Mouse (Mus musculus) MEL (cell line): Measurements from ENCODE around the gene Dlgap1. TPM values are rescaled to one million over a fixed set of nuclear protein-coding genes. Genes with fewer than 3 reads are reported as not detected.

Source experiments
- DNase-seq: peaks from one replicate; pipeline ENCODE4 v3.0.0; 2011; ENCODE audit warnings: low read depth, low spot score
- H3K27ac ChIP-seq: 2 replicates; pipeline ENCODE4 v1.5.1; 2012; ENCODE audit warnings: low read depth, mild to moderate bottlenecking, control low read depth, low read length, moderate library complexity; ENCODE audit not compliant: control insufficient read depth
- H3K27me3 ChIP-seq, 2 experiments: fragments of 150-350 bp in 1 of 2; sonication (generic) in 1 of 2; 2 replicates each; pipeline ENCODE4 v1.6.1; 2012; ENCODE audit warnings: low read length in 2 of 2, mild to moderate bottlenecking in 2 of 2, improper control_type of control experiment in 1 of 2, moderate library complexity in 1 of 2; ENCODE audit not compliant: insufficient read depth in 2 of 2, control insufficient read depth in 1 of 2
- H3K36me3 ChIP-seq, 2 experiments: 2 replicates each; pipeline ENCODE4 v1.6.1; 2012 to 2014; ENCODE audit warnings: low read length in 2 of 2, improper control_type of control experiment in 1 of 2, inconsistent platforms in 1 of 2, mild to moderate bottlenecking in 1 of 2; ENCODE audit not compliant: insufficient read depth in 2 of 2, control insufficient read depth in 1 of 2
- H3K4me1 ChIP-seq, 2 experiments: fragments of 150-350 bp in 1 of 2; sonication (generic) in 1 of 2; 2 replicates each; pipeline ENCODE4 v1.6.1; 2012; ENCODE audit warnings: low read length in 2 of 2, improper control_type of control experiment in 1 of 2, mild to moderate bottlenecking in 1 of 2; ENCODE audit not compliant: insufficient read depth in 2 of 2, control insufficient read depth in 1 of 2
- H3K4me3 ChIP-seq, 2 experiments: fragments of 150-350 bp in 1 of 2; sonication (generic) in 1 of 2; 2 replicates each; pipeline ENCODE4 v1.5.1; 2012; ENCODE audit warnings: low read depth in 2 of 2, low read length in 2 of 2, mild to moderate bottlenecking in 2 of 2, moderate library complexity in 2 of 2, control low read depth in 1 of 2, improper control_type of control experiment in 1 of 2; ENCODE audit not compliant: control insufficient read depth in 1 of 2, insufficient read depth in 1 of 2
- H3K79me2 ChIP-seq: 2 replicates; pipeline ENCODE4 v1.6.1; 2012; ENCODE audit warnings: mild to moderate bottlenecking, low read length, moderate library complexity; ENCODE audit not compliant: control insufficient read depth, poor library complexity, insufficient read depth
- H3K9ac ChIP-seq: 2 replicates; pipeline ENCODE4 v1.6.1; 2012; ENCODE audit warnings: low read depth, mild to moderate bottlenecking, control low read depth, low read length, moderate library complexity; ENCODE audit not compliant: control insufficient read depth, poor library complexity, severe bottlenecking
- H3K9me3 ChIP-seq: fragments of 150-350 bp; sonication (generic); replicated peaks from 2 replicates; pipeline ENCODE4 v1.6.1; 2012; ENCODE audit warnings: mild to moderate bottlenecking, low read length, improper control_type of control experiment, moderate library complexity; ENCODE audit not compliant: insufficient read depth
- BHLHE40 ChIP-seq: IDR thresholded peaks from 2 replicates; pipeline ENCODE4 v1.6.1; 2012; ENCODE audit warnings: low read depth, mild to moderate bottlenecking, inconsistent platforms, low read length, improper control_type of control experiment, borderline replicate concordance
- CHD1 ChIP-seq: IDR thresholded peaks from 2 replicates; pipeline ENCODE4 v1.6.1; 2012; ENCODE audit warnings: low read depth, mild to moderate bottlenecking, inconsistent platforms, low read length, improper control_type of control experiment
- E2F4 ChIP-seq: IDR thresholded peaks from 2 replicates; pipeline ENCODE4 v1.6.1; 2011; ENCODE audit warnings: low read depth, low read length, improper control_type of control experiment, borderline replicate concordance
- ELF1 ChIP-seq: IDR thresholded peaks from 2 replicates; pipeline ENCODE4 v1.6.1; 2014; ENCODE audit warnings: low read depth, mild to moderate bottlenecking, inconsistent platforms, low read length, improper control_type of control experiment, moderate library complexity
- EP300 ChIP-seq, 2 experiments: IDR thresholded peaks; 2 replicates each; pipeline ENCODE4 v1.6.1; 2011; ENCODE audit warnings: improper control_type of control experiment in 2 of 2, low read length in 2 of 2, low read depth in 1 of 2, mild to moderate bottlenecking in 1 of 2
- GATA1 ChIP-seq: IDR thresholded peaks from 2 replicates; pipeline ENCODE4 v1.6.1; 2011; ENCODE audit warnings: low read depth, low read length, improper control_type of control experiment
- JUND ChIP-seq: IDR thresholded peaks from 2 replicates; pipeline ENCODE4 v1.6.1; 2011; ENCODE audit warnings: low read depth, mild to moderate bottlenecking, improper control_type of control experiment, low read length
- MAZ ChIP-seq: IDR thresholded peaks from 2 replicates; pipeline ENCODE4 v1.6.1; 2012; ENCODE audit warnings: low read depth, mild to moderate bottlenecking, inconsistent platforms, low read length, improper control_type of control experiment
- MYB ChIP-seq: IDR thresholded peaks from 2 replicates; pipeline ENCODE4 v1.6.1; 2011; ENCODE audit warnings: mild to moderate bottlenecking, low read depth, low read length, improper control_type of control experiment
- NELFE ChIP-seq: IDR thresholded peaks from 2 replicates; pipeline ENCODE4 v1.6.1; 2011; ENCODE audit warnings: low read depth, low read length, improper control_type of control experiment
- POLR2A ChIP-seq, 2 experiments: IDR thresholded peaks; 2 replicates each; pipeline ENCODE4 v1.6.1; 2011 to 2012; ENCODE audit warnings: low read length in 2 of 2, mild to moderate bottlenecking in 2 of 2, control low read depth in 1 of 2, improper control_type of control experiment in 1 of 2, low read depth in 1 of 2, moderate library complexity in 1 of 2; ENCODE audit not compliant: control insufficient read depth in 1 of 2, insufficient read depth in 1 of 2, poor library complexity in 1 of 2
- POLR2AphosphoS2 ChIP-seq: IDR thresholded peaks from 2 replicates; pipeline ENCODE4 v1.6.1; 2011; ENCODE audit warnings: low read length, improper control_type of control experiment
- RAD21 ChIP-seq: IDR thresholded peaks from 2 replicates; pipeline ENCODE4 v1.6.1; 2011; ENCODE audit warnings: mild to moderate bottlenecking, low read depth, low read length, improper control_type of control experiment
- RCOR1 ChIP-seq: IDR thresholded peaks from 2 replicates; pipeline ENCODE4 v1.6.1; 2012; ENCODE audit warnings: low read depth, mild to moderate bottlenecking, inconsistent platforms, low read length, improper control_type of control experiment
- SIN3A ChIP-seq: IDR thresholded peaks from 2 replicates; pipeline ENCODE4 v1.6.1; 2012; ENCODE audit warnings: low read length, improper control_type of control experiment, inconsistent platforms
- SMC3 ChIP-seq: IDR thresholded peaks from 2 replicates; pipeline ENCODE4 v1.6.1; 2011; ENCODE audit warnings: low read depth, low read length, improper control_type of control experiment
- TAL1 ChIP-seq: IDR thresholded peaks from 2 replicates; pipeline ENCODE4 v1.6.1; 2012; ENCODE audit warnings: mild to moderate bottlenecking, inconsistent platforms, low read length, moderate library complexity, mixed read lengths
- TBP ChIP-seq: IDR thresholded peaks from 2 replicates; pipeline ENCODE4 v1.8.0; 2011; ENCODE audit warnings: low read depth, low read length, improper control_type of control experiment
- USF2 ChIP-seq, 2 experiments: IDR thresholded peaks; 2 replicates each; pipeline ENCODE4 v1.6.1; 2011 to 2012; ENCODE audit warnings: improper control_type of control experiment in 2 of 2, low read length in 2 of 2, borderline replicate concordance in 1 of 2, inconsistent platforms in 1 of 2, low read depth in 1 of 2, mild to moderate bottlenecking in 1 of 2; ENCODE audit not compliant: insufficient read depth in 1 of 2
- ZC3H11A ChIP-seq: IDR thresholded peaks from 2 replicates; pipeline ENCODE4 v1.6.1; 2012; ENCODE audit warnings: low read depth, mild to moderate bottlenecking, inconsistent platforms, low read length, improper control_type of control experiment
- ZKSCAN1 ChIP-seq: IDR thresholded peaks from 2 replicates; pipeline ENCODE4 v1.6.1; 2012; ENCODE audit warnings: low read depth, mild to moderate bottlenecking, inconsistent platforms, low read length, improper control_type of control experiment, moderate library complexity
- ZNF384 ChIP-seq: IDR thresholded peaks from 2 replicates; pipeline ENCODE4 v1.6.1; 2012; ENCODE audit warnings: low read depth, mild to moderate bottlenecking, inconsistent platforms, low read length, improper control_type of control experiment
- polyA plus RNA-seq, 2 experiments: library from polyadenylated mRNA; stranded (reverse) in 1 of 2; unstranded in 1 of 2; fragments of >175 nt in 1 of 2; fragments of >200 nt in 1 of 2; gene quantifications; 2 replicates each; pipeline versions ENCODE4 v1.2.1 to v1.2.4; 2012; ENCODE audit warnings: low replicate concordance in 2 of 2, low read depth in 1 of 2; ENCODE audit not compliant: insufficient read length in 2 of 2, insufficient read depth in 1 of 2, missing spikeins in 1 of 2
- total RNA-seq: library from RNA; depleted of rRNA; stranded (reverse); fragments of 300-350 nt; gene quantifications from 2 replicates; pipeline ENCODE4 v1.2.3, GENCODE M21; 2012

Dlgap1 gene
- total and polyA plus RNA-seq, 3 experiments, result 0.06 TPM; not detected in 2

DNA sequence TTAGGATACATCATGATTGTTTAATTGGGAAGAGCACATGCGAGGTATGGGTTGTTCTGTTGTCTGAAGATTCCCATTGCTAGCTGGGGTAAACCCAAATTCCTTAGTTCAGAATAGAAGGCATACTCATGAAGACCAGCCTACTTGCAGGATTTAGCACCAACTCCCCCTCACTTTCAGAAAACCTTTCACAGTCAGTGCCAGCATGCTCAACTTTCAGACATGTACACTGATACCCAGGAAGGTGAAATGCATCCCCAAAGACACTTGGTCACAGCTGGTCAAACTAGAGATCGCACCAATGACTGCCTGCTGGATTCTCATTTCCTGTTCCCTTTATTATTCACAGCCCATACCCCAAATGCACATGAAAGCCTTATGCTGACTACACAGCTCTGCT, 318.8 kb downstream of the Dlgap1 start:
- no peak overlapping the region for H3K9ac ChIP-seq
- H3K36me3 ChIP-seq, result no peaks in the 10 kb centered on the region

DNA sequence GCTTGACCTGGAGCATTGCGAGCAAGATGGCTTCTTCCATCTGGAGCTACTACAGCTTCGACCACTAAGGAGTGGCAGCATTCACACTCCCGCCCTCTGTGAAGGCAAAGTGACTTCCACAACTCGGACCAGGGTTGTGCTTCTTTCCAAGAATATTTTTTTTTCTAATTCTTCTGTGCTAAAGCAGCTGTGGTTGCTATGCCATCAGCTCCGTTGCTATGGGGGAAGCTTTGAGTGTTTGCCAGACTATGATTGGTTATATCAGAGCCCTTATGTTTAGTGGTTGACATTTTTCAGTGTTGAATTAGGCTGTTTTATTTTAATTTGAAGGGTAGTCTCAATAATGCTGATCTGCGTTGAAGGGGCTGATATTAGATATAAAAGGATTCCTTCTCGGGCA, 325.2 kb downstream of the Dlgap1 start:
- no peaks in the 10 kb centered on the region for H3K4me1 ChIP-seq
- H3K79me2 ChIP-seq, result no peaks in the 10 kb centered on the region

More for the DNA sequence above, 318.8 kb downstream of the Dlgap1 start:
- Histone ChIP-seq H3K4me3 (no peak overlapping the region), H3K9me3 (no peaks in the 10 kb centered on the region), H3K79me2 (no peaks in the 10 kb centered on the region), H3K27me3 (no peaks in the 10 kb centered on the region), H3K27ac (no peak overlapping the region), H3K4me1 (no peaks in the 10 kb centered on the region)
- TF ChIP-seq BHLHE40 (no peak), MAZ (no peak), SMC3 (no peak), USF2 (IDR thresholded peaks at IDR 0.05; ENCODE audit: borderline replicate concordance in 1 of 2, insufficient read depth in 1 of 2, low read depth in 1 of 2, low read length in 2 of 2) (no peak), ZKSCAN1 (no peak), SIN3A (no peak), GATA1 (no peak), ZNF384 (no peak), JUND (no peak), CHD1 (no peak), ZC3H11A (no peak), RCOR1 (no peak)
- no peak for DNase-seq

More for the DNA sequence above, 325.2 kb downstream of the Dlgap1 start:
- Histone ChIP-seq H3K9ac (no peak overlapping the region), H3K27me3 (no peaks in the 10 kb centered on the region), H3K4me3 (no peak overlapping the region)
- no peak for TF ChIP-seq RAD21
- TF ChIP-seq ZKSCAN1, result no peak
- TF ChIP-seq ZNF384, result no peak
- no peak for TF ChIP-seq POLR2AphosphoS2
- TF ChIP-seq E2F4, result no peak
- TF ChIP-seq GATA1, result no peak
- TF ChIP-seq MYB, result no peak
- TF ChIP-seq EP300 (IDR thresholded peaks at IDR 0.05; ENCODE audit: low read depth in 1 of 2, low read length in 2 of 2), result no peak
- no peak for TF ChIP-seq TAL1
- no peak for TF ChIP-seq ELF1
- TF ChIP-seq NELFE, result no peak
- no peak for TF ChIP-seq TBP
- TF ChIP-seq POLR2A (IDR thresholded peaks at IDR 0.05; ENCODE audit: control insufficient read depth in 1 of 2, insufficient read depth in 1 of 2, low read depth in 1 of 2, low read length in 2 of 2, poor library complexity in 1 of 2), result no peak
- TF ChIP-seq, all 39 proteins: peak for 0
- DNase-seq, result no peak
- Histone ChIP-seq H3K9me3 (no peaks in the 10 kb centered on the region), H3K36me3 (no peaks in the 10 kb centered on the region), H3K27ac (no peak overlapping the region)
